Mouse (Mus musculus) testis, adult 2 months (tissue): ENCODE results near the gene Nek5. TPM values are rescaled to one million over a fixed set of nuclear protein-coding genes. Genes with fewer than 3 reads are reported as not detected.
"Not testable (repeated sequence)": the region's sequence is repeated elsewhere in the genome, so short reads cannot be mapped to it uniquely, and the experiment has no call there.

Experiments
- H3K27ac ChIP-seq: fragments of 200-500 bp; 2 replicates; pipeline ENCODE4 v1.5.1; 2012; ENCODE audit warnings: low read depth, low read length; ENCODE audit not compliant: control insufficient read depth, insufficient read depth
- H3K27me3 ChIP-seq: fragments of 200-500 bp; 2 replicates; pipeline ENCODE4 v1.6.1; 2012; ENCODE audit warnings: mild to moderate bottlenecking, low read length, moderate library complexity; ENCODE audit not compliant: control insufficient read depth, insufficient read depth
- H3K36me3 ChIP-seq: fragments of 200-500 bp; 2 replicates; pipeline ENCODE4 v1.6.1; 2012; ENCODE audit warnings: mild to moderate bottlenecking, low read length; ENCODE audit not compliant: control insufficient read depth, insufficient read depth
- H3K4me1 ChIP-seq: fragments of 200-500 bp; 2 replicates; pipeline ENCODE4 v1.6.1; 2012; ENCODE audit warnings: low read length; ENCODE audit not compliant: control insufficient read depth, insufficient read depth
- H3K4me3 ChIP-seq: fragments of 200-500 bp; 2 replicates; pipeline ENCODE4 v1.5.1; 2012; ENCODE audit warnings: low read depth, mild to moderate bottlenecking, low read length, moderate library complexity, mixed read lengths; ENCODE audit not compliant: control insufficient read depth
- CTCF ChIP-seq: fragments of 200-500 bp; IDR thresholded peaks from 2 replicates; pipeline ENCODE4 v1.5.1; 2012; ENCODE audit warnings: low read depth, mild to moderate bottlenecking, inconsistent platforms, low read length, moderate library complexity; ENCODE audit not compliant: control insufficient read depth, insufficient read depth, insufficient replicate concordance
- POLR2A ChIP-seq: fragments of 200-500 bp; IDR thresholded peaks from 2 replicates; pipeline ENCODE4 v1.6.1; 2012; ENCODE audit warnings: low read depth, mild to moderate bottlenecking, inconsistent platforms, low read length, moderate library complexity; ENCODE audit not compliant: control insufficient read depth
- polyA plus RNA-seq: library from polyadenylated mRNA; depleted of rRNA; stranded (reverse); fragments of >200 nt; gene quantifications from 2 replicates; pipeline ENCODE4 v1.2.3, GENCODE M21; 2012

Nek5 gene
- polyA plus RNA-seq, 1 experiment: 0.31 TPM

DNA sequence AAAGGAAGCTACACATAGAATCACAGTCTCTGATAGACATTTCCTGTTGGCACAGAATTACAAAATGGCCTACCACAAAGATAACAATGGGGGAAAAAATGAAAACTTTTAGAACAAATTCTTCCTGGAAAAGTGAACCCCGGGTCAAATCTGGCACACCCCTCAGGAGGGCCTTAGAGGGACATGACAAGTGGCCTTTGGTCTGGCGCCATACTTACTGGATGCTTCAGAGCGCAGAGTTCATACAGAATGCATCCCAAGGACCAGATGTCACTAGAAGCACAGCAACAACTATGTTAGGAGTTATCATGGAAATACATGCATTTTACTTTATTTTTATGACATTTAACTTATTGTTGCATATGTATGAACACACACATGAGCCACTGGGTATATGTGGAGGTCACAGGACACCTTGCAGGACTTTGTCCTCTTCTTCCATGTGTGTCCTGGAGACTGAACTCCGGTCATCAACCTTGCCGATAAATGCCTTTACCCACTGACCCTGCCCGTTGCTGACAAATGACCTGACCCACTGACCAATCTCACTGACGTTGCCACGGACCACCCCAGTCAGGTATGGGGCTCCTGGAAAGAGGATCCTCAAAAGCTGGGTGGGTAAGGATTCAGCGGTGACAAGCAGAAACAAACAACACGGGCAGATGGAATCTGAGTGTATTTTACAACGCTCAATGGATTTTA is 24.9 kb upstream of the Nek5 start:
- no peaks in the 10 kb centered on the region for H3K4me1 ChIP-seq
- no peaks in the 10 kb centered on the region for H3K36me3 ChIP-seq
- H3K27ac ChIP-seq: no peak overlapping the region
- H3K27me3 ChIP-seq: no peaks in the 10 kb centered on the region
- H3K4me3 ChIP-seq: no peak overlapping the region
- no peak for TF ChIP-seq POLR2A
- no peak for TF ChIP-seq CTCF

DNA sequence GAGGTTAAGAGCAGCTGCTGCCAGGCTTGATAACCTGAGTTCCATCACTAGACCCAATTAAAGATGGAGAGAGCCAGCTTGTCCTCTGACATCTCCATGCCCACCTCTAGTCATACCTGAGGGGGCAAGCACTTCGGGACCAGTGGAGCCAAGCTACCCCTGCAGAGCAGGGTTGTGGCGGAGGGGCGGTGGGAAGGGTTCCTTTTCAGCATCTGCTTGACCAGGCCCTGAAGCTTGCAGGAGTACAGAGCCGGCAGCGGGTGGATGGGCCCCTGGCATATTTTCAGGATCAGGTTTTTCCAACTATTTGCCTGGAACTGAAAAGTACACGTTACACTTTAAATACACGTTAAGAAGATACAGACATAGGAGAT is 23.5 kb upstream of the Nek5 start:
- Histone ChIP-seq H3K4me1 (no peaks in the 10 kb centered on the region), H3K27me3 (no peaks in the 10 kb centered on the region), H3K36me3 (no peaks in the 10 kb centered on the region), H3K27ac (no peak overlapping the region), H3K4me3 (no peak overlapping the region)
- TF ChIP-seq CTCF (no peak), POLR2A (no peak)

DNA sequence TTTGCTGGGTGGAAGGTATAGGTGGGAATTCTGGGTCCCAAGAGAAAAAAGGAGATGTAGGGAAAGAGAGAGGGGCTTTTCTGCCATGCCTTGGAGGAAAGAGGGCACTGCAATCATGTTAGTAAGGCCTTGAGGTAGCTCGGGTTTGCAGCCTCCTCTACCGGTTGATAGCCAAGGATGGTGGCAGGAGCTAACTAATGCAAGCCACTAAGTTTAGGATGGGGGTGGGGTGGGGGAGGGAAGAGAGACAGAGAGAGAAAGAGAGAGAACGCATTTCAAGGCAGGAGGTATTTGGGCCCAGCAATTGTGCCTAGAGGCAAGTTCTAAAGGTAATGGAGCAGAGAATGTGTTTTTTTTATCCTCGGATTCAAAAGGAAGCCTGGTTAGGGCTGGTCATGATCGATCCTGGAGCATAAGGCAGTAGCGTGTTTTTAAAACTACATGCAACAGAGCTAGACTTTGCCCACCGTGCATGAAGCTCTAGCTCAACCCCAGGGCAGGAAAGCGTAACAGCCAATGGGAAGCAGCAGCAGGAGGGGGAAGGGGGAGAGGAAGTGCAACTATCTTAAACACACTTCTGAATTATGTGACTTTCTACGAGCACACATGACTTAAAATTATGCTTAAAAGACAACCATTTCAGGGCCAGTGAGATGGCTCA is 23.0 kb upstream of the Nek5 start:
- Histone ChIP-seq H3K4me1 (no peaks in the 10 kb centered on the region), H3K36me3 (no peaks in the 10 kb centered on the region), H3K27ac (no peak overlapping the region), H3K27me3 (no peaks in the 10 kb centered on the region), H3K4me3 (no peak overlapping the region)
- TF ChIP-seq CTCF (no peak), POLR2A (no peak)

DNA sequence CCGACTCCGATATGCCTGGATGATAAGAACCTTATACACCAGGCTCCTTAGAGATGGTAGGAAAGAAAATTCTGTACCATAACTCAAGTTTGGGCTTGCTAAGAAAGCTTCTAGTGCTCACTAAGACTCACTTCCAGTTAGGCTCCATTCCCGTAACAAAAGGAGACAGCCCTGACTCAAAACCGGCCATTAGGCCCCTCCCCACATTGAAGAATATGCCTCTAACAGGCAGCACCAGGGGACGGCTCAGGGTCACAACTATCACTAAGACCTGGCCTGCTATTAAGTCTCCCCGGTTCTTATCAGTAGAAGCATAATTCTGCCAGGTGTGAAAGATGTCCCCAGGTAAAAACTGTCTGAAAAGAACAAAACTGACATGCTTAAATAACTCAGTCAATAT is 21.0 kb upstream of the Nek5 start:
- Histone ChIP-seq H3K4me3 (no peak overlapping the region), H3K27me3 (no peaks in the 10 kb centered on the region), H3K36me3 (no peaks in the 10 kb centered on the region), H3K4me1 (no peaks in the 10 kb centered on the region), H3K27ac (no peak overlapping the region)
- TF ChIP-seq CTCF (no peak), POLR2A (no peak)

DNA sequence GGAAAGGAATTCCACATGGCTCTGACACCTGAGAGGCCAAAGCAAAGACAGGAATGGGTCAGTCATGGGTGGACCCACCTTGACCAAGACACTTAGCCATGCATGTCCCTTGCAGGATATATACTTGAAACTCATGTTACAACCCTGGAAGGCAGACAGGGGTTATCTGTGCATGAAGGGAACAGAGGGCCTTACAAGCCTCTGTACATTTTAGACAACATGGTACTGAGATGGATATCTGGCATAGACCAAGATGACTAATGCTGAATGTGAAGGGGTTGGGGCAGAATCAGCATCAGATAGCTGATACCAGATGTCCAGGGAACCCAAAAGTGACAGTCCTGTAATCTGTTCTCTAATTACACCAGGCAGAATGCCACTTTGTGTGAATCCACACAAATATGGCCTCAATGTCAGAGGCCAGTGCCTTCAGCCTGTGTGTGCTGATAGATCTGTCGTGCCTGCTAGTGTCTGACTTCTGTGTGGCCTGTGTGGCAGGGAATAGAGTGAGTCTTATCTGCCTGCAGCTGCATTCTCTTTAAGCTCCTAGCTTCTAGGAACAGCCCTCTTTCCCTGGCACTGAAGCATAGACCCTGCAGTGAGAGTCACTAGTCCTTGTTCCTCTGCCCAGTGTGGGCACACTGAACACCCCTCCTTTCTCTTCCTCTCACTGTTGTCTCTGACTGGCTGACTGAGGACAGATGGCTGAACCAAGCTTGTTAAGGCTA is 19.1 kb upstream of the Nek5 start:
- H3K27me3 ChIP-seq: no peaks in the 10 kb centered on the region
- TF ChIP-seq POLR2A (no peak), CTCF (no peak)
- H3K4me1 ChIP-seq: no peaks in the 10 kb centered on the region
- no peak overlapping the region for H3K27ac ChIP-seq
- H3K36me3 ChIP-seq: no peaks in the 10 kb centered on the region
- H3K4me3 ChIP-seq: no peak overlapping the region

DNA sequence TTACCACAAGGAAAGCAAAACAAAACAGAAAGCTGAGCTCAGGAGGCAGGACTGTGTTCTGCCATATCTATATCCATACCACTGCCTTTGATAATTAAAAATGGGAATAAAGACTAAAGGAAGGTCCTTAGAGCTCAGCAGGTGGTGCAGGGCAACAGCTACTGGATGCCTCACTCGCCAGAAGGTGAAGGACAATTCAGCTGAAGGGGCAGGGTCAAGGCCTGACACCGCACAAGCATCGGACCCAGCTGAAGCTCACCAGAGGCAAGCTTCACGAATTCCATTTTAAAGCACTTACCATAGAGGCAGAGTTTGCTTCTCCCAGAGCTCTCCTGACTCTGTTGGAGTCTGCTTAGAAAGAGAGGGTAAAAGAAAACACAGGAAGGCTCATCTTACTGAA is 17.7 kb upstream of the Nek5 start:
- Histone ChIP-seq H3K36me3 (no peaks in the 10 kb centered on the region), H3K27me3 (no peaks in the 10 kb centered on the region), H3K27ac (no peak overlapping the region), H3K4me1 (no peaks in the 10 kb centered on the region), H3K4me3 (no peak overlapping the region)
- no peak for TF ChIP-seq POLR2A
- no peak for TF ChIP-seq CTCF

DNA sequence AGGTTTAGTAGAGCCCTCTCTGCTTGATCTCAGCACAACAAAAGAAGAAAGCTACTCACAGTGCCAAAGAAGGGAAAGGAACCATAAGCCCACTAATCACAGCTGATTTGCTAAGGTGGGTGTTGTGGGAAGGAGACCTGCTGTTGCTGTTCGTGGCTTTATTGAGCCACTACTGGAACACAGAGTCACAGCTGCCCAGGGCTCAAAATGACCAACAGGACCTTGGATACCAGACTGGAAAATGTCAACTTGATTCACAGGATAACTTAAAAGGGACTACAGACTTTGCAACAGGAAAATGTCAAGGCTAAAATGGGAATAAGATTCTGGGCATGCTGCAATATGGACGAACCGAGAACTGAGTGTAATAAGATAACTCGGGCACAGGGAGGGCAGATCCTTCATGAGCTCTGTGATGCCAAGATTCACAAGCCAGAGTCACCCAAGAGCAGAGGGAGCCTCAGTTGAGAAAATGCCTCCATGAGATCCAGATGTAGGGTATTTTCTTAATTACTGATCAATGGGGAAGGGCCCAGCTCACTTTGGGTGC is 17.1 kb upstream of the Nek5 start:
- no peaks in the 10 kb centered on the region for H3K27me3 ChIP-seq
- H3K4me1 ChIP-seq: no peaks in the 10 kb centered on the region
- TF ChIP-seq CTCF (no peak), POLR2A (no peak)
- H3K27ac ChIP-seq: no peak overlapping the region
- H3K36me3 ChIP-seq: no peaks in the 10 kb centered on the region
- H3K4me3 ChIP-seq: no peak overlapping the region

DNA sequence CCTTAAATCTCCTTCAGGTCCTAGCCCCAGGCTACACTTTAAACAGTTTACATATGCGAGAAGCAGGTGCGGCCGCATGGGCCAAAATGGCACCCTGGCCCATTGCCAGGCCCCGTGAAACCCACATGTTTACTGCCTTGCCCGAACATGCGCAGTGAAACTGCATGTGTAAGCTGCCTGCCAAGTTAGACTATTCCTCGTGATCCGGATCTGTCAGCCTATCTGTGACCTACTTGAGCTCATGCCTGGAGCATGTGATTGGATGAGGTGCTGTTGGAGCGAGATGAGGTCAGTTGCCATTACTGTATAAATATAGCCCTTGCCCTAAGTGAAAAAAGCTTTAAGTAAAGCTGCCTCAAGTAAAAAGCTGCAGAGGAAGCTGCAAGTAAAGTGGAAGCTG is 11.6 kb upstream of the Nek5 start:
- not testable (repeated sequence) for H3K4me1 ChIP-seq, H3K27ac ChIP-seq, H3K4me3 ChIP-seq, H3K27me3 ChIP-seq, H3K36me3 ChIP-seq
